Mouse (Mus musculus) C2C12 (cell line): ENCODE results near the gene Nhlrc3. TPM values are rescaled to one million over a fixed set of nuclear protein-coding genes. Genes with fewer than 3 reads are reported as not detected.

Experiments
- H3K27me3 ChIP-seq: one replicate; pipeline ENCODE4 v1.6.1; 2011; ENCODE audit not compliant: control insufficient read depth, insufficient read depth, insufficient read length
- H3K36me3 ChIP-seq: one replicate; pipeline ENCODE4 v1.6.1; 2011; ENCODE audit not compliant: control insufficient read depth, insufficient read depth
- H3K4me3 ChIP-seq: one replicate; pipeline ENCODE4 v1.5.1; 2011; ENCODE audit warnings: mild to moderate bottlenecking, control low read depth; ENCODE audit not compliant: poor library complexity, insufficient read depth, severe bottlenecking
- H3K79me2 ChIP-seq: one replicate; pipeline ENCODE4 v1.6.1; 2011; ENCODE audit not compliant: control insufficient read depth, insufficient read depth
- H3K79me3 ChIP-seq: one replicate; pipeline ENCODE4 v1.6.1; 2011; ENCODE audit warnings: low read depth, control low read depth
- H3ac ChIP-seq: one replicate; pipeline ENCODE3; 2011; ENCODE audit warnings: low read depth; ENCODE audit not compliant: control insufficient read depth, insufficient read length
- CEBPB ChIP-seq: IDR thresholded peaks from one replicate; pipeline ENCODE4 v1.6.1; 2011; ENCODE audit warnings: low read depth, mild to moderate bottlenecking, control low read depth, moderate library complexity
- CTCF ChIP-seq: IDR thresholded peaks from one replicate; pipeline ENCODE4 v1.5.1; 2011; ENCODE audit not compliant: control insufficient read depth, insufficient read depth, insufficient read length
- FOSL1 ChIP-seq: IDR thresholded peaks from one replicate; pipeline ENCODE4 v1.8.0; 2011; ENCODE audit warnings: mild to moderate bottlenecking, low read length; ENCODE audit not compliant: poor library complexity, insufficient read depth, severe bottlenecking
- MAX ChIP-seq: IDR thresholded peaks from one replicate; pipeline ENCODE4 v1.6.1; 2011; ENCODE audit warnings: mild to moderate bottlenecking, control low read depth
- MYOD1 ChIP-seq: IDR thresholded peaks from one replicate; pipeline ENCODE4 v1.6.1; 2011; ENCODE audit warnings: low read depth; ENCODE audit not compliant: control insufficient read depth, insufficient read length
- MYOG ChIP-seq: IDR thresholded peaks from one replicate; pipeline ENCODE4 v1.6.1; 2011; ENCODE audit not compliant: control insufficient read depth, insufficient read length; ENCODE audit errors: extremely low read depth
- USF1 ChIP-seq: IDR thresholded peaks from one replicate; pipeline ENCODE4 v1.6.1; 2011; ENCODE audit warnings: low read depth, mild to moderate bottlenecking, control low read depth, moderate library complexity
- polyA plus RNA-seq: library from polyadenylated mRNA; unstranded; fragments of >200 nt; fragmentation: generic; extraction: Trizol; gene quantifications from one replicate; pipeline ENCODE4 v1.2.1, GENCODE M21; 2012; ENCODE audit warnings: missing spikeins

Gene Nhlrc3
- polyA plus RNA-seq, 1 experiment: 3.1 TPM

- H3K27me3 ChIP-seq: no peaks in the 10 kb centered on the region
- peaks cover 57% of the 10 kb centered on the region for H3K79me3 ChIP-seq
- peaks cover 12% of the 10 kb centered on the region for H3K36me3 ChIP-seq
- no peak for TF ChIP-seq MYOD1
- no peak for TF ChIP-seq MYOG
- no peak for TF ChIP-seq CTCF
- TF ChIP-seq FOSL1: no peak
- peaks cover 82% of the 10 kb centered on the region for H3K79me2 ChIP-seq
- H3K4me3 ChIP-seq: peak overlapping the region; percentile 85
- peak overlapping the region; percentile 86 for H3ac ChIP-seq
Measured at GRCm38 (mm10) chr3:53463765-53464114, 608 bp upstream of the Nhlrc3 start.

GRCm38 (mm10) chr3:53462701-53463045, 459 bp downstream of the Nhlrc3 start:
- TF ChIP-seq USF1 (no peak), MYOG (no peak), FOSL1 (no peak), CEBPB (no peak), MAX (no peak), CTCF (no peak), MYOD1 (no peak)
- peaks cover 11% of the 10 kb centered on the region for H3K36me3 ChIP-seq
- peaks cover 49% of the 10 kb centered on the region for H3K79me3 ChIP-seq
- H3K79me2 ChIP-seq: peaks cover 71% of the 10 kb centered on the region
- H3K4me3 ChIP-seq: peak overlapping the region; percentile 85
- no peaks in the 10 kb centered on the region for H3K27me3 ChIP-seq
- peak overlapping the region; percentile 81 for H3ac ChIP-seq

DNA sequence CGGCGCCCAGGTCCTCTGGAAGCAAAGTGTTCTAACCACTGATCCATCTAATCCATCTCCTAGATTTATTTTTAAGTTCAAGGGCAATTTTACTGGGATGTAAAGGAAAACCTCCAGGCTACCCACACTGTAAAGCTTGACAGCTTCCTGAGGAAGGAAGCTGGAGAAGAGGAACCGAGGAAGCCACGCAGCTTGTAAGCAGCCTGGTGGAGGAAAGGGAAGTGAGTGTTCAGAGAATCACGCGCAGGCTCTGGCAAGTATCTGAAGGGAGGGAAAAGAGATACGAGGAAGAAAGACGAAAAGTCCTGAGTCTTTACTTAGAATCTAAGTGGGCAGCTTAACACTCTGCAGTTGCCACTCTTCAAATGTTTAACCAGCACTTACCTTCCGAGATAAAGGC, 3.0 kb downstream of the Nhlrc3 start:
- H3K36me3 ChIP-seq: peaks cover 20% of the 10 kb centered on the region
- H3ac ChIP-seq: no peak overlapping the region
- no peaks in the 10 kb centered on the region for H3K27me3 ChIP-seq
- H3K79me3 ChIP-seq: peaks cover 26% of the 10 kb centered on the region
- H3K79me2 ChIP-seq: peaks cover 46% of the 10 kb centered on the region
- H3K4me3 ChIP-seq: no peak overlapping the region
- TF ChIP-seq MYOG (no peak), MAX (no peak), CEBPB (no peak), MYOD1 (no peak), USF1 (no peak), FOSL1 (no peak), CTCF (no peak)

GRCm38 (mm10) chr3:53457750-53458149, 5.4 kb downstream of the Nhlrc3 start:
- Histone ChIP-seq H3K36me3 (peaks cover 34% of the 10 kb centered on the region), H3K79me3 (peaks cover 10% of the 10 kb centered on the region), H3K79me2 (peaks cover 26% of the 10 kb centered on the region), H3K4me3 (no peak overlapping the region), H3ac (no peak overlapping the region), H3K27me3 (no peaks in the 10 kb centered on the region)
- no peak for TF ChIP-seq CEBPB
- no peak for TF ChIP-seq USF1
- no peak for TF ChIP-seq FOSL1
- no peak for TF ChIP-seq MAX
- TF ChIP-seq MYOG: no peak
- no peak for TF ChIP-seq MYOD1
- TF ChIP-seq CTCF: no peak

DNA sequence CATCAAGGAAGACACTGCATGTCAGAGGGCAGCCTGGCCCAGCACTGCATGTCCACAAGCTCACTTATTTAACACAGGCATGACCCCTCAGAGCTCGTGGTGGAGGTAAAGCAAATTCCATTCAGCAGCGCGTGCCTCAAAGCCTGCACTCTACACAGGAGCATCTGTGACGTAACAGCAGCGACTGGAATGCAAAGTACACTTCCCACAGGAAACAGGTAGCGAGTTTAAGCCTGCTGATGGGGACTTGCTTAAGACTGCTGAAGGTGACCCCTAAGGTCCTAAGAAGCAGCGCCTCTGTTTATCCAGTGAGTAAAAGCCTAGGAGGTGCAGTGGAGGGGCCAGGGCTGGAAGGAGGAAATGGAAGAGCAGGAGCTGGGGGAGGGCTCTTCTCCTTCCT, 8.1 kb downstream of the Nhlrc3 start:
- H3ac ChIP-seq: no peak overlapping the region
- no peaks in the 10 kb centered on the region for H3K27me3 ChIP-seq
- H3K79me3 ChIP-seq: no peaks in the 10 kb centered on the region
- H3K79me2 ChIP-seq: no peaks in the 10 kb centered on the region
- no peak overlapping the region for H3K4me3 ChIP-seq
- TF ChIP-seq MYOG (no peak), USF1 (no peak), MYOD1 (no peak), FOSL1 (no peak), CTCF (no peak), MAX (no peak), CEBPB (no peak)
- H3K36me3 ChIP-seq: peaks cover 41% of the 10 kb centered on the region

DNA sequence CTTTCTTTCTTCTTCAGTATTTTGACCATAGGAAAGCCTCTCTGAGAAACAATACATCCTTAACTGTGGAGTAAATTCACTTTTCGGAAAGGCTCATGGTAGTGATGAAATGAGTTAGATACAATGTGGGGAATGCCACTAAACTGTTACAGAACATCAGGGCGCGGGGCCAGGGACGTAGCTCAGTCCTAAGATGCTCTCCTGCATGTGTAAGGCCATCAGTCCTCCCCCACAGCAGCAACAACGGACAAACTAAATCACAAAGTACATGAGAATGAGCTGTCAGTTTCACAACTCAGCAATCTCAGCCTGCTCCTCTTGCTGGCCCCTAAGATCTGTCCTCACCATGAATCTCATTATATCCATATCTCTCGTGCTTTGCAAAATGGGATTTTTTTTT, 8.6 kb downstream of the Nhlrc3 start:
- H3K36me3 ChIP-seq: peaks cover 41% of the 10 kb centered on the region

More for the DNA sequence above, 8.6 kb downstream of the Nhlrc3 start:
- H3K79me3 ChIP-seq: no peaks in the 10 kb centered on the region
- H3K4me3 ChIP-seq: no peak overlapping the region
- TF ChIP-seq CTCF (no peak), MAX (no peak), CEBPB (no peak), FOSL1 (no peak), MYOG (no peak), MYOD1 (no peak), USF1 (no peak)
- H3K79me2 ChIP-seq: no peaks in the 10 kb centered on the region
- no peak overlapping the region for H3ac ChIP-seq
- H3K27me3 ChIP-seq: no peaks in the 10 kb centered on the region
